ENCODE assay signal across 15 mouse cellular contexts in the genomic region with DNA sequence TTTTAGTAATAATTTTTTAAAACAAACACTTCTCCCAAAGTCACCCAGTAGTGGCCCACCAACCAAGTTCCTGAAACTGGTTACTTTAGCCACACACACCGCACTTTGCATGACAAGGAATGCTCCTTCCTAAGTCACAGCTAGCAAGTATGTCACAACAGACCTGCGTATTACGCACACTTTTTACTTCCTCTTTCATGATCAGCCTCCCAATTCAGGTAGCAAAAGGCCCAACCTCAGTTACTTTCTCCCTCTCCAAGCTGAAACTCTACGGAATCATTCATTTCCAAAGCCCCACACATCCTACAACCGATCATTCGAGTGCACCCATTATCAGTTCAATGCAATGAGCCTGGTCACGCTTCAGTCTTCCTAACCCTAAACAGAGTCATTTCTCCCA. TPM values are rescaled to one million over a fixed set of nuclear protein-coding genes. Genes with fewer than 3 reads are reported as not detected.
DNase-seq lines count a peak whose midpoint lies in the region; ATAC-seq and TF ChIP-seq lines count a peak whose summit lies in the region.
"Had no signal": no experiment of that assay in that cellular context is flagged by ENCODE, and none has a peak within 500 bp of the region (broad histone marks: within the 10 kb centered on the region; RNA-seq: fewer than 3 reads in every experiment).

No protein-coding gene starts in this region.

- peaks cover 11% of the 10 kb centered on the region for H3K27me3 ChIP-seq in midbrain, embryonic 11.5 days (ENCODE audit: control insufficient read depth, insufficient read depth, low read length)
- no peaks in the 10 kb centered on the region for H3K27me3 ChIP-seq in midbrain, postnatal 0 days (ENCODE audit: insufficient read depth, low read length)
- H3K27me3 ChIP-seq in splenic B cell, adult 2 months (ENCODE audit: control insufficient read depth, insufficient read depth, low read length, poor library complexity, severe bottlenecking), result no peaks in the 10 kb centered on the region
- H3K27me3 ChIP-seq: stomach, embryonic 15.5 days had no signal

- H3K36me3 ChIP-seq in midbrain, embryonic 11.5 days (ENCODE audit: control insufficient read depth, insufficient read depth, low read length), result no peaks in the 10 kb centered on the region
- H3K36me3 ChIP-seq in midbrain, postnatal 0 days (ENCODE audit: insufficient read depth, low read length), result no peaks in the 10 kb centered on the region
- H3K36me3 ChIP-seq in splenic B cell, adult 2 months (ENCODE audit: control insufficient read depth, insufficient read depth, low read length, poor library complexity, severe bottlenecking), result no peaks in the 10 kb centered on the region
- H3K36me3 ChIP-seq: limb, embryonic 13.5 days; neural tube, embryonic 13.5 days; stomach, embryonic 15.5 days had no signal

- intact Hi-C loops in gastrocnemius, adult 2 months (cut with DNase I), result no loop called here

- H3K4me1 ChIP-seq in midbrain, embryonic 11.5 days (ENCODE audit: control insufficient read depth, insufficient read depth, low read length), result no peaks in the 10 kb centered on the region
- 0 out of 2 replicates have a peak, but pooled peaks cover 6% of the 10 kb centered on the region for H3K4me1 ChIP-seq in midbrain, postnatal 0 days (ENCODE audit: insufficient read depth, low read length)
- H3K4me1 ChIP-seq: stomach, embryonic 15.5 days had no signal

- H3K4me2 ChIP-seq in midbrain, embryonic 11.5 days, result no peak overlapping the region
- H3K4me2 ChIP-seq in midbrain, postnatal 0 days (ENCODE audit: low read depth, low read length, poor library complexity, severe bottlenecking), result no peak overlapping the region
- H3K4me2 ChIP-seq: heart, embryonic 13.5 days; limb, embryonic 13.5 days; neural tube, embryonic 13.5 days; stomach, embryonic 15.5 days had no signal

- H3K27ac ChIP-seq in gastrocnemius, adult 2 months, result peak overlapping the region; percentile 64
- H3K27ac ChIP-seq in midbrain, embryonic 11.5 days (ENCODE audit: low read depth, low read length), result no peak overlapping the region
- H3K27ac ChIP-seq in midbrain, postnatal 0 days (ENCODE audit: low read depth, low read length), result no peak overlapping the region
- H3K27ac ChIP-seq: heart, embryonic 13.5 days; hindbrain, postnatal 0 days; limb, embryonic 13.5 days; neural tube, embryonic 13.5 days; stomach, embryonic 15.5 days had no signal

- no peak overlapping the region for H3K9ac ChIP-seq in midbrain, embryonic 11.5 days (ENCODE audit: low read length)
- no peak overlapping the region for H3K9ac ChIP-seq in midbrain, postnatal 0 days (replicated peaks; ENCODE audit: low read length, poor library complexity, severe bottlenecking)
- H3K9ac ChIP-seq: heart, embryonic 13.5 days; limb, embryonic 13.5 days; neural tube, embryonic 13.5 days; stomach, embryonic 15.5 days had no signal

- no peaks in the 10 kb centered on the region for H3K9me3 ChIP-seq in midbrain, embryonic 11.5 days (ENCODE audit: control insufficient read depth, low read length)
- no peaks in the 10 kb centered on the region for H3K9me3 ChIP-seq in midbrain, postnatal 0 days (ENCODE audit: low read length)
- H3K9me3 ChIP-seq: heart, embryonic 13.5 days; neural tube, embryonic 13.5 days; stomach, embryonic 15.5 days had no signal

- ATAC-seq in midbrain, embryonic 11.5 days (ENCODE audit: low FRiP score), result no peak
- ATAC-seq in midbrain, postnatal 0 days (ENCODE audit: low FRiP score), result no peak
- ATAC-seq in common myeloid progenitor, adult 5-6 weeks (replicated peaks; ENCODE audit: low read depth, poor library complexity, severe bottlenecking), result peak; percentile 85
- ATAC-seq in megakaryocyte-erythroid progenitor cell, adult 5-6 weeks (replicated peaks; ENCODE audit: low FRiP score, low TSS enrichment, poor library complexity, severe bottlenecking), result no peak
- ATAC-seq: hindbrain, postnatal 0 days had no signal

- no peak overlapping the region for H3K4me3 ChIP-seq in gastrocnemius, adult 2 months
- no peak overlapping the region for H3K4me3 ChIP-seq in midbrain, embryonic 11.5 days (ENCODE audit: low read depth, low read length)
- no peak overlapping the region for H3K4me3 ChIP-seq in midbrain, postnatal 0 days (ENCODE audit: low read depth, low read length)
- H3K4me3 ChIP-seq: heart, embryonic 13.5 days; limb, embryonic 13.5 days; neural tube, embryonic 13.5 days; stomach, embryonic 15.5 days had no signal

- DNase-seq in gastrocnemius, adult 2 months, result no peak
- no peak for DNase-seq in gastrocnemius, adult 18-20 months (ENCODE audit: low spot score)
- peak; percentile 8 for DNase-seq in midbrain, embryonic 11.5 days (ENCODE audit: low spot score, missing footprints)
- DNase-seq in midbrain, postnatal 0 days (ENCODE audit: low spot score), result no peak
- DNase-seq in splenic B cell, adult 2 months (ENCODE audit: low read depth, low spot score), result peak; percentile 78
- no peak for DNase-seq in layer of hippocampus, adult 18-20 months (ENCODE audit: low spot score in 2 of 2)
- DNase-seq: embryo, embryonic 11 days; kidney, adult 9 months had no signal

- 87% methylated on average over 7 of the region's 7 CpGs for WGBS in midbrain, embryonic 11.5 days
- 90% methylated on average over 7 of the region's 7 CpGs for WGBS in midbrain, postnatal 0 days

- no peak for TF ChIP-seq CTCF in gastrocnemius, adult 2 months (IDR thresholded peaks at IDR 0.05)
- TF ChIP-seq CTCF in midbrain, postnatal 0 days (IDR thresholded peaks at IDR 0.05), result no peak

RNA-seq across cellular contexts. Expression of gene Gfod1, which starts 8.3 kb away (rescaled TPM):
- 1 to 10 TPM; 4.3 to 8.2 TPM for total RNA-seq in gastrocnemius, adult 2 months (2021)
- 1 to 10 TPM; 4.7 to 6.8 TPM for total RNA-seq in gastrocnemius, adult 18-20 months (2021)
- polyA plus RNA-seq in midbrain, embryonic 11.5 days (2014; fragmentation: Nextera tagmentation; extraction: Ambion mirVana), result 0.53 and 0.77 TPM in 2 replicates
- 21.1 and 22.4 TPM in 2 replicates for total RNA-seq in midbrain, postnatal 0 days (2014; rRNA removed)
- polyA plus RNA-seq in midbrain, postnatal 0 days (2015; fragmentation: Nextera tagmentation; extraction: Ambion mirVana), result 2.0 and 2.4 TPM in 2 replicates
- total RNA-seq in common myeloid progenitor, adult 5-6 weeks (2017), result 7.4 and 11.2 TPM in 2 replicates
- 1.2 and 1.6 TPM in 2 replicates for total RNA-seq in megakaryocyte-erythroid progenitor cell, adult 5-6 weeks (2014; fragmentation: Nextera tagmentation)
- 0.42 and 2.9 TPM in 2 replicates for total RNA-seq in megakaryocyte-erythroid progenitor cell, adult 5-6 weeks (2017)
- 100 to 1,000 TPM; 108 to 112 TPM for total RNA-seq in layer of hippocampus, adult 18-20 months (2021)

Comparison
In these comparisons a context has a peak if more than half of its experiments do, and no peak if none do; other contexts are left out.
1. DNase-seq: peak in midbrain, embryonic 11.5 days (single experiment) and splenic B cell, adult 2 months (single experiment); none in gastrocnemius, adult 2 months (single experiment), gastrocnemius, adult 18-20 months (single experiment), midbrain, postnatal 0 days (single experiment) and layer of hippocampus, adult 18-20 months (0 of 2).